Mouse (Mus musculus): ENCODE measurements at regions not wholly inside any gene's neighbourhood (a gene's known extent, or its start where the extent isn't known, plus 50 kb on each side); places are given as distances from the start of the nearest gene placed in this dataset.

DNA sequence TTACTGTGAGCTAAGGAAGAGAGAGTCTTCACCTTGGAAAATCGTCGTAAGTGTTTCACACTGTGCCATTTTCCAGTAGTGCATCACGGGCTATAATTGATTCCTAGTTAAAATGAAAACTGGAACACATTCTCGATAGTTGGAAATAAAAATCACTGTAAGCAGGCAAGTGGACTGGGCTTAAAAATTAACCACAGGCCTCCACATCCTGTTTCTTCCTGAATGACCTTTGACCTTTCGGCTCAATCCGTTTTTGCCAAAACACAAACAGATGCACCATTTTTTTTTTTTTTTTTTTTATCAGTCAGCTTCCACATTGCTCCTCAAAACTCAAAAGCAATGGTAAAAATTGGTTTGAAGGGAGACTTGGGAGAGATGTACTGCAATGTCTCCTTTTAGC is 834.4 kb upstream of the Sox9 start:
- TF ChIP-seq CTCF (IDR thresholded peaks at IDR 0.05; ENCODE audit: low read depth) (no peak), EP300 (IDR thresholded peaks at IDR 0.05; ENCODE audit: low read depth) (no peak)
